Mouse (Mus musculus) forelimb bud, embryonic 11.5 days (tissue): ENCODE measurements around the gene Gpr84.
A peak's percentile ranks its signal among the peaks of the same experiment; 100 is the strongest.
"Not testable (repeated sequence)": the region's sequence is repeated elsewhere in the genome, so short reads cannot be mapped to it uniquely, and the experiment has no call there.

Source experiments
- DNase-seq: peaks from one replicate; pipeline ENCODE4 v3.0.0-alpha.2; 2012; ENCODE audit warnings: low read depth, low spot score

The Gpr84 gene

GRCm38 (mm10) chr15:103285778-103286417 is 24.5 kb downstream of the Gpr84 start:
- DNase-seq = no peak

GRCm38 (mm10) chr15:103284647-103285046 is 25.8 kb downstream of the Gpr84 start:
- no peak for DNase-seq

DNA sequence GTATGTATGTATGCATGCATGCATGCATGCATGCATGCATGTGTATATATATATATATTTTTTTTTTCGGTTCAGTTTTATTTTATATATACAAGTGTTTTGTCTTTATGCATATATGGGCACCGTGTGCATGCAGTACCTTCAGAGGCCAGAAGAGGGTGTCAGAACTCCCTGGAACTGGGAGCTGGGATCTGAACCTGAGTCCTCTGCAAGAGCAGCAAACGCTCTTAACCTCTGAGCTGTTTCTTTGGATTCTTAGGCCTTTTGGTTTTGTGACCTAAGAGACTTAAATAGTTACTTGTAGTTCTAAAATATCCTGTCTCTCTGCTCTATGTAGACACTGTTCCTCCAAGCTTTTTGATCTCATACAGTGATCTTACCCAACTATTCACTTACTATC is 26.3 kb downstream of the Gpr84 start:
- DNase-seq = peak; percentile 69

- DNase-seq = no peak
Measured at GRCm38 (mm10) chr15:103281465-103282205, 28.8 kb downstream of the Gpr84 start.

DNA sequence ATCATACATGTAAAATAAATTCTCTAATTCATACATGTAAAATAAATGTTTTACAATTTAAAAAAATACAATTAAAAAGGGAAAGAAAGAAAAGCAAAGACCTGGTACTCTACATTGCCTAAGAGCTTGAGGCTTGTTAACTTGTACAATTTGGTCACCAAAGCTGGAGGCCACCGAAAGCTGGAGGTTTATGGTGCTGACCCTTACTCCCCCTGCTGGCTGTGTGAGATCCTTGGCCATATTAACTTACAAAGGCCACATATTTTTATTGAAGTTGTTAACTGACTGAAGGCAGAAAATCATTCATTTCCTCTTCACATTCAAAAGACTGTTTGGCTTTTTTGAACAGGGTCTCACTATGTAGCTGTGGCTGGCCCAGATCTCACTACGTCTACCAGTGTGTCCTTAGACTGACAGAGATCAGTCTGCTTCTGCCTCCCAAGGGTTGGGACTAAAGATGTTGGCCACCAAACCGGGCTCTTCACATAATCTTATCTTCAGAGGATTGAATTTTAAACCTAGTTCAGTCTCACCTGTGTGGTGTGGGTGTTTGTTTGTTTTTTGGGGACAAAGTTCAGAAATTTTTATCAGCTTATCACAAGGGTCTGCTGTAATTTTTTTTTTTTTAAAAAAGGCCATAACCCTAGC is 29.5 kb downstream of the Gpr84 start:
- peak; percentile 56 for DNase-seq

GRCm38 (mm10) chr15:103279750-103280149 is 30.7 kb downstream of the Gpr84 start:
- DNase-seq = no peak

GRCm38 (mm10) chr15:103277949-103278348 is 32.5 kb downstream of the Gpr84 start:
- no peak for DNase-seq

DNA sequence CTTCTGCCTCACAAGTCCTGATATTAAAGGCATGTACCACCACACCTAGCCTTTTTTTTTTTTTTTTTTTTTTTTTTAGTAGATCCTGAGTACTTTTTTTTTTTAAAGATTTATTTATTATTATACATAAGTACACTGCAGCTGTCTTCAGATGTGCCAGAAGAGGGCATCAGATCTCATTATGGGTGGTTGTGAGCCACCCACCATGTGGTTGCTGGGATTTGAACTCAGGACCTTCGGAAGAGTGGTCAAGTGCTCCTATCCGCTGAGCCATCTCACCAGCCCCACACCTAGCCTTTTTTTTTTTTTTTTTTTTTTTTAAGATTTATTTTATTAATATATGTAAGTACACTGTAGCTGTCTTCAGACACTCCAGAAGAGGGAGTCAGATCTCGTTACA is 34.5 kb downstream of the Gpr84 start:
- DNase-seq = not testable (repeated sequence)

DNA sequence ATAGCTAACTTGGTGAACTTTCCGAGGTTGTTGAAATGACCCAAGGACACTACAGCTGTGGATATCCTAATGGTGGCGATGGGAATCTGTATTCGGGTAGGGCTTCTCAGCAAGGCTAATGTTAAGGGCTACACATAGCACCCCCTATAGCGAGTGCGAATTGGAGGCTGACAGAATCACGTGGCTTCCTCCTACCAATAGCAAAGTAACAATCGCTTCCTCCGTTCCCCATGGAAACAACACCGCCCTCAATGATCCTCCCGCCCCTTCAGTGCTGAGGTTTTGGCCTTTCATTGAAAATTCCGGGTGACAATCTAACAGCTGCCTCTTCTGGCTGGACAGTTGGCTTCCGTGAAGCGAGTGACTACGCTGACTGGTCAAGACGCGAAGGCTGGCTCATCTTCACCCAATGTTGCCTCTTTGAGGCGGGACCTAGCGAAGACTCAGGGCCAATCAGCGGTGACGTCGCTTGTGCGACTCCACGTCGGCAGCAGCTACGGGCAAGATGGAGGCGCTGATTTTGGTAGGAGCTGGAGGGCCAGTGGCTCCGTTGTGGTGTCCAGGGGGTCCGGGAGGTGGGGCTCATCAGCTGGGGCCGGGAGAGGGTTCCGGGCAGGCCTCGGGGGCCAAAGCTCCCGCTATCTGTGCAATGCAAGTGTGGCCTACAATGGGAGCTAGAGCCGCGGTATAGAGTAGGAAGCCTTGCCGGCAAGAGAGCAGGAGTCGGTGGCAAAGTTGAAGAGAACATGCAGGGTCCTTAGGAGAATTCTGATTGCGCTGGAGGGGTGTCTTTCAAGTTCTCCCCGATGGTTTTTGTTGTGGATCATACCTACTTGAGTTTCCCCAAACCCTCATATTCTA is 37.8 kb downstream of the Gpr84 start, which contains the start of gene Copz1:
Gene Copz1 (plus strand): TSS at position 296 of the 861 bp plus-strand sequence.
- peak; percentile 99 for DNase-seq

DNA sequence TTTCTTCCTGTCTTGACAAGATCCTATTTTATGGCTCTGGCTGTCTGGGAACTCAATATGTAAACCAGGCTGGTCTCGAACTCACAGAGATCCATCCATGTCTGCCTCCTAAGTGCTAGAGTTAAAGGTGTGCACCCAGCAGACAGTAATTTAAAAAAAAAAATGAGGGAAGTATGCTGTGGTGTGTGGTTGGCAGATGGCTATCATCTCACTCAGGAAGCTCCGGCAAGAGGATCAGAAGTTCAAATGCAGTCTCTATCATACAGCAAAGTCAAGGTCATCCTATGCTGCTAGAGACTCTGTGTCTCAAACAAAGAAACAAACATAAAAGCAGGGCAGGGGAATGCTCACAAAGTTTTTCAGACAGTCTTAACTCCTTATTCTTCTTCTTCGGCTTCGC is 41.5 kb downstream of the Gpr84 start:
- DNase-seq = no peak

DNA sequence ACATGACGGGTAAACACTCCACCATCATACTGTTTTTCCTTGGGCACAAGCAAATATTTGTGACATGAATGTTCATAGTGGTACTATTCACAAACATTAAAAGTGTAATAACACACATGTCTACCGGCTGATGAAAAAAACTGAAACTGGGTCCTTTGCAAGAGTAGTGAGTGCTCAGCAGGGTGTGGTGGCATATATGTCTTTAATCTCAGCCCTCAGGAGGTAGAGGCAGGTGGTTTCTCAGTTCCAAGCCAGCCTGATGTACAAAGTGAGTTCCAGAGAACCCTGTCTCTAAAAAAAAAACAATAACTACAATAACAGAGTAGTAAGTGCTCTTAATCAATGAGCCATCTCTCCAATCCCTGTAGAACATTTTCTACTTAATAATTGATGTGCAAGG is 45.6 kb downstream of the Gpr84 start:
- DNase-seq = no peak

- no peak for DNase-seq
Measured at GRCm38 (mm10) chr15:103259989-103260388, 50.4 kb downstream of the Gpr84 start.

GRCm38 (mm10) chr15:103259162-103259561 is 51.2 kb downstream of the Gpr84 start:
- DNase-seq = no peak
